Mouse (Mus musculus): Measurements from ENCODE around the gene Vamp5. TPM values are rescaled to one million over a fixed set of nuclear protein-coding genes. Genes with fewer than 3 reads are reported as not detected.
A peak's percentile ranks its signal among the peaks of the same experiment; 100 is the strongest.

Gene Vamp5
- total RNA-seq, 2 experiments from 2014 or later, result 6.3 to 6.8 TPM

- intact Hi-C loops (cut with DNase I), result no loop called here
- TF ChIP-seq CTCF (IDR thresholded peaks at IDR 0.05), result no peak
- no peak overlapping the region for H3K4me3 ChIP-seq
- no peak for DNase-seq (ENCODE audit: extremely low spot score in 1 of 2, low spot score in 2 of 2)
- H3K27ac ChIP-seq, result no peak overlapping the region
Measured at GRCm38 (mm10) chr6:72388266-72388665, 8.0 kb upstream of the Vamp5 start.

- H3K4me3 ChIP-seq, result no peak overlapping the region
- intact Hi-C loops (cut with DNase I), result no loop called here
- no peak overlapping the region for H3K27ac ChIP-seq
- TF ChIP-seq CTCF (IDR thresholded peaks at IDR 0.05), result no peak
- DNase-seq (ENCODE audit: extremely low spot score in 1 of 2, low spot score in 2 of 2), result no peak
Measured at GRCm38 (mm10) chr6:72387816-72388215, 7.5 kb upstream of the Vamp5 start.

DNA sequence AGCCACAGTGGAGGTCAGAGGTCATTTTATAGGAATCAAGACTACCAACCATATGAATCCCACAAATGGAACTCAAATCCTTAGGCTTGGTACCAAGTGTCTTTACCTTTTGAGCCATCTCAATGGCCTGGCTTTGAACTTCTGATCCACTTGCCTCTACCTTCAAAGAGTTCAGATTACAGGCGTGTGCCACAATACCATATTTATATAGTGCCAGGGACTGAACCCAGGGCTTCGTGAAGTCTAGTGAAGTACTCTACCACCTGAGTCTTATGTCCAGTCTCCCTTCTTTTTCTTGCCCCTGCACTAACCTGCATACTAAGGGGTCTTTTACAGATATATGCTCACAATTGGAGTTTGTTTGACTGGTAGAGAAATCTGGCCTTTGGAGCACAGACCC, 6.3 kb upstream of the Vamp5 start:
- Histone ChIP-seq H3K27ac (no peak overlapping the region), H3K4me3 (no peak overlapping the region)
- intact Hi-C loops (cut with DNase I), result no loop called here
- no peak for DNase-seq (ENCODE audit: extremely low spot score in 1 of 2, low spot score in 2 of 2)
- TF ChIP-seq CTCF (IDR thresholded peaks at IDR 0.05), result no peak

DNA sequence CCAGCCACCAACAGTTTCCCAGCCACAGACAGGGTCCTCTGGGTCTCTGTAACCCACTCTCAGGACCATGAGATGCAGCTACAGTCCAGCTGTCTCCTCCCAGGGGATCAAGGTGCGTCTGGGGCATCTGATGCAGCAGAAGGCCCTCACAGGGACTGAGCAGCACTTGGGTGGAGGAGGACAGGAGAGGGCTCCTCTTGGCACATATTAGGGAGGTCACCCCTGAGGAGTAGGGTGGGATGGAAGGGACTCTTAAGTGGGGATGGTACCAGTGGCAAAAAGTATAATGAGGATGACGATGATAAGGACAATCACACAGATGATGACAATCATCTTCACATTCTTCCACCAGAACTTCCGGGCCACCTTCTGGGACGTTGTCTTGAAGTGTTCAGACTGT, 5.0 kb upstream of the Vamp5 start:
- H3K27ac ChIP-seq, result no peak overlapping the region
- no peak for DNase-seq (ENCODE audit: extremely low spot score in 1 of 2, low spot score in 2 of 2)
- H3K4me3 ChIP-seq, result no peak overlapping the region
- no peak for TF ChIP-seq CTCF (IDR thresholded peaks at IDR 0.05)
- intact Hi-C loops (cut with DNase I), result no loop called here

DNA sequence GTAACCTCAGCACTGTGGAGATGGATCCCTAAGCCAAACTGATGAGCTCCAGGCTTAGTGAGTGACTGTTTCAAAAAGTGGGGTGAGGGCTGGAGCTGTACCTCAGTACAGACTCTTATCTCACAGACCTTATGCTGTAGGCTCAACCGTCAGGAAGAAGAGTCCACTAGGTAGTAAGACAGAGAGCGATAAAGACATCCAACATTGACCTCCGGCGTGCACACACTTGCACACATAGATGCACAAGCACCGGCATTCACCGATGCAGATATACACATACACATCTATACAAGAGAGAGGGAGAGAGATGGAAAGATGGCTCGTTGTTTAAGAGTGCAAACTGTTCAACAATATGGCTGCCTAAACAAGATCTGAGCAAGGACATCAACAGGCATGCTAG, 3.7 kb upstream of the Vamp5 start:
- Histone ChIP-seq H3K4me3 (no peak overlapping the region), H3K27ac (no peak overlapping the region)
- intact Hi-C loops (cut with DNase I), result no loop called here
- TF ChIP-seq CTCF (IDR thresholded peaks at IDR 0.05), result no peak
- DNase-seq (ENCODE audit: extremely low spot score in 1 of 2, low spot score in 2 of 2), result no peak

GRCm38 (mm10) chr6:72383142-72383820, 3.0 kb upstream of the Vamp5 start:
- TF ChIP-seq CTCF (IDR thresholded peaks at IDR 0.05), result no peak
- no peak overlapping the region for H3K27ac ChIP-seq
- H3K4me3 ChIP-seq, result no peak overlapping the region
- intact Hi-C loops (cut with DNase I), result no loop called here
- DNase-seq (ENCODE audit: extremely low spot score in 1 of 2, low spot score in 2 of 2), result no peak

DNA sequence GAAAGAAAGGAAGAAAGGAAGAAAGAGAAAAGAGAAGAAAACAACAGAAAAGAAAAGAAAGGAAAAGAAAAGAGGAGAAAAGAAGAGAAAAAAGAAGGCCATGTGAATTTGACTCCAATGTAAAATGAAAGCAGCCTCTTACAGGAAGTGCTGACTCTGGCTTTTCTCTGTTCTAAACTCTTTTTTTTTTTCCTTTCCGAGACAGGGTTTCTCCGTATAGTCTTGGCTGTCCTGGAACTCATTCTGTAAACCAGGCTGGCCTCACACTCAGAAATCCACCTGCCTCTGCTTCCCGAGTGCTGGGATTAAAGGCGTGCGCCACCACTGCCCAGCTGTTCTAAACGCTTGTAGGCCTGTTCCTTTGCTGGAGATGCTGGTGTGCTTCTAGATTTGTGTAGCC, 2.2 kb upstream of the Vamp5 start:
- no peak for TF ChIP-seq CTCF (IDR thresholded peaks at IDR 0.05)
- no peak overlapping the region for H3K27ac ChIP-seq
- intact Hi-C loops (cut with DNase I), result no loop called here
- no peak overlapping the region for H3K4me3 ChIP-seq
- DNase-seq (ENCODE audit: extremely low spot score in 1 of 2, low spot score in 2 of 2), result no peak

- Histone ChIP-seq H3K4me3 (peak overlapping the region; percentile 44), H3K27ac (no peak overlapping the region; the same call in 1 of the 2 replicates)
- TF ChIP-seq CTCF (IDR thresholded peaks at IDR 0.05), result no peak
- DNase-seq (ENCODE audit: extremely low spot score in 1 of 2, low spot score in 2 of 2), result no peak
- intact Hi-C loops (cut with DNase I), result no loop called here
Measured at GRCm38 (mm10) chr6:72379377-72380130, 714 bp downstream of the Vamp5 start.

GRCm38 (mm10) chr6:72378510-72379234, 1.6 kb downstream of the Vamp5 start:
- H3K27ac ChIP-seq, result no peak overlapping the region
- intact Hi-C loops (cut with DNase I), result no loop called here
- DNase-seq (ENCODE audit: extremely low spot score in 1 of 2, low spot score in 2 of 2), result no peak
- H3K4me3 ChIP-seq, result no peak overlapping the region
- TF ChIP-seq CTCF (IDR thresholded peaks at IDR 0.05), result no peak

GRCm38 (mm10) chr6:72374820-72375563, 5.3 kb downstream of the Vamp5 start:
- no peak for DNase-seq (ENCODE audit: extremely low spot score in 1 of 2, low spot score in 2 of 2)
- no peak for TF ChIP-seq CTCF (IDR thresholded peaks at IDR 0.05)
- no peak overlapping the region for H3K27ac ChIP-seq
- H3K4me3 ChIP-seq, result no peak overlapping the region
- intact Hi-C loops (cut with DNase I), result no loop called here

DNA sequence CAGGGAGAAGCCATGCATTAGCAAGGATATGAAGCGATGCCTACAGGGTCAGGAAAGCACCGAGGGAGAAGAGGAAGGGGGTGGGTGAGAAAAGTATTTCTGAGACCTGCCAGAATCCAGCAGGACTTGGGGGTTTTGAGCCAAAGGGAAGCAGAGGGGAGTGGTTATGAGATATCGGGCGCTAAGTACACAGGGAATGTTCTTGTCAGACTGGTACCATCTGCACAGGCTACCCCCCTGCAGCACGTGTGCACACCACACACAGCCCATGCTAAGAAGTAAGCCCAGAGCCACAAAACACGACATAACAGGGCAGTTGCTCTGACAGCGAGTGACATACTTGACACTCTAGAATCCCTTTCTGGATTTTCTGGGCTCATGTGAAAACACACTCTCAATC, 6.1 kb downstream of the Vamp5 start:
- intact Hi-C loops (cut with DNase I), result no loop called here
- Histone ChIP-seq H3K4me3 (no peak overlapping the region), H3K27ac (no peak overlapping the region)
- no peak for DNase-seq (ENCODE audit: extremely low spot score in 1 of 2, low spot score in 2 of 2)
- TF ChIP-seq CTCF (IDR thresholded peaks at IDR 0.05), result no peak

GRCm38 (mm10) chr6:72373184-72373583, 7.1 kb downstream of the Vamp5 start:
- intact Hi-C loops (cut with DNase I), result no loop called here
- Histone ChIP-seq H3K27ac (no peak overlapping the region), H3K4me3 (no peak overlapping the region)
- TF ChIP-seq CTCF (IDR thresholded peaks at IDR 0.05), result no peak
- no peak for DNase-seq (ENCODE audit: extremely low spot score in 1 of 2, low spot score in 2 of 2)

All from left cerebral cortex, adult 2 months (tissue).